Mouse (Mus musculus) MEL (cell line): Measurements from ENCODE around the gene Rps6kb2.

ENCODE experiments used
- CTCF ChIP-seq, 3 experiments: IDR thresholded peaks in 2 of 3; conservative IDR thresholded peaks in 1 of 3; 2 replicates each; pipeline ENCODE4 v1.5.1; 2011 to 2012; ENCODE audit warnings: low read length in 3 of 3, low read depth in 2 of 3, mild to moderate bottlenecking in 2 of 3, improper control_type of control experiment in 1 of 3, inconsistent platforms in 1 of 3, mixed read lengths in 1 of 3, moderate library complexity in 1 of 3; ENCODE audit not compliant: control insufficient read depth in 1 of 3, insufficient read depth in 1 of 3, poor library complexity in 1 of 3, severe bottlenecking in 1 of 3
- E2F4 ChIP-seq: IDR thresholded peaks from 2 replicates; pipeline ENCODE4 v1.6.1; 2011; ENCODE audit warnings: low read depth, low read length, improper control_type of control experiment, borderline replicate concordance
- POLR2A ChIP-seq, 2 experiments: IDR thresholded peaks; 2 replicates each; pipeline ENCODE4 v1.6.1; 2011 to 2012; ENCODE audit warnings: low read length in 2 of 2, mild to moderate bottlenecking in 2 of 2, control low read depth in 1 of 2, improper control_type of control experiment in 1 of 2, low read depth in 1 of 2, moderate library complexity in 1 of 2; ENCODE audit not compliant: control insufficient read depth in 1 of 2, insufficient read depth in 1 of 2, poor library complexity in 1 of 2
- ZMIZ1 ChIP-seq: IDR thresholded peaks from 2 replicates; pipeline ENCODE4 v1.6.1; 2012; ENCODE audit warnings: low read depth, mild to moderate bottlenecking, inconsistent platforms, low read length, improper control_type of control experiment, moderate library complexity
- ZNF384 ChIP-seq: IDR thresholded peaks from 2 replicates; pipeline ENCODE4 v1.6.1; 2012; ENCODE audit warnings: low read depth, mild to moderate bottlenecking, inconsistent platforms, low read length, improper control_type of control experiment

DNA sequence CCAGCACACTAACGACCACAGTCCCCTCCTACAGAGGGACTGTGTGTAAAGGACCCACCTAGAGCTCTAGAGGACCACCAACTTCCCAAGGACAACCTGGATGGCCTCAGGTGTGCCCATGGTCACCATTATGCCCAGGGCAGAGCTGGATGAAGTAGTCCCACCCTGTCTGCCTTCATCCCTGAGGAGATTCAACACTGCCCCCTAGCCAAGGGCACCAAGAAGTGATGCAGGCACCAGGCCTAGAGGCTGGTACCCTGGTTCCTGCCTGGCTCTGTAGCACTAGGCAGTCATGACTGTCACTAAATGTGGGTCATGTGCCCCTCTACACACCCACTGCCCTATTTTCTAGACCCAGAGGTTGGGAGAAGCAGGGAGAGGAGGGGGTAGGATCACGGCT is 31.4 kb downstream of the Rps6kb2 start:
- TF ChIP-seq POLR2A (IDR thresholded peaks at IDR 0.05; ENCODE audit: control insufficient read depth in 1 of 2, insufficient read depth in 1 of 2, low read depth in 1 of 2, low read length in 2 of 2, poor library complexity in 1 of 2) (no peak; a peak in 1 of 4 replicates), ZMIZ1 (no peak), E2F4 (no peak), CTCF (IDR thresholded peaks at IDR 0.05 in 2 of 3, conservative IDR thresholded peaks at IDR 0.05 in 1 of 3; ENCODE audit: control insufficient read depth in 1 of 3, insufficient read depth in 1 of 3, low read depth in 2 of 3, low read length in 3 of 3, poor library complexity in 1 of 3, severe bottlenecking in 1 of 3) (peak in 2 of 3 experiments; percentile 29 to 34; a peak in 3 of 6 replicates), ZNF384 (no peak)
